Mouse (Mus musculus) spleen, postnatal 0 days (tissue): ENCODE measurements around the gene Kmt5c. TPM values are rescaled to one million over a fixed set of nuclear protein-coding genes. Genes with fewer than 3 reads are reported as not detected.

Experiments used
- polyA plus RNA-seq: library from polyadenylated mRNA; unstranded; fragments of >200 nt; fragmentation: Nextera tagmentation; extraction: Ambion mirVana; gene quantifications from 2 replicates; pipeline ENCODE4 v1.2.1, GENCODE M21; 2015

Kmt5c gene
- 65.7 and 81.8 TPM in 2 replicates for polyA plus RNA-seq

DNA sequence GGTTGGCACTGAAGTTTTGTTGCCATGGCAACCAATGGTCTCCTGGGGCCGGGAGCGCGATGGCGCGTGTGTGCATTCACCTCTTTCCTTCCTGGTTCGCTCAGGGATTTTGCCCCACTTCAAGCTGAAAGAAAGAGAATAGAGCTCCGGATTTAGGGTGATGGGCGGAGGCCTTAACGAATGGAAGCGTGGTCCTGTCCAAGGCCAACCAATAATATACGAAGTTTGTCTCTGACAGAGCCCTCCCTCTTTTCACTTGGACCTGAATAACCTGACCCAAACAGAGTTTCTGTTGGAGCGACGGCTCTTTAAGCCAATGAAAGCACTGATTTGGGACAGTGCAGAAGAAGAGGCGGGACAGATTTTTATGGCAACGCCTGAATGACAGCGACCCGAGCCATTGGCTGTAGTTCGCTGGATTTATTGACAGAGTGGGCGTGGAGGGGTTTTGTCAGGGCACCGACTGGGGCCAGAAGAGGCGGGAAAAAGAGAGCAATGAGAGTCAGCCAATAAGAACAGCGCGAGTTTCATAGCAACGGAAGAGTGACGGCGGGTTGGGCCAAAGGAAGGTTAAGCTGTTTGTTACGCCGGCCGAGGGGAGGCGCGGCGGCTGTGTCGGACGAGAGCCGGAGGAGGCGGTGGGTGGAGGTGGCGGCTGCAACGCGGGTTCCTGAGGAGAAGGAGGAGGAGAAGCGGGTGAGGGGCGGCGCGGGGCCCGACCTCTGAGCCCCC, at the start of gene Kmt5c:
TSS of gene Kmt5c (plus strand) at position 572 of the 732 bp plus-strand sequence.

DNA sequence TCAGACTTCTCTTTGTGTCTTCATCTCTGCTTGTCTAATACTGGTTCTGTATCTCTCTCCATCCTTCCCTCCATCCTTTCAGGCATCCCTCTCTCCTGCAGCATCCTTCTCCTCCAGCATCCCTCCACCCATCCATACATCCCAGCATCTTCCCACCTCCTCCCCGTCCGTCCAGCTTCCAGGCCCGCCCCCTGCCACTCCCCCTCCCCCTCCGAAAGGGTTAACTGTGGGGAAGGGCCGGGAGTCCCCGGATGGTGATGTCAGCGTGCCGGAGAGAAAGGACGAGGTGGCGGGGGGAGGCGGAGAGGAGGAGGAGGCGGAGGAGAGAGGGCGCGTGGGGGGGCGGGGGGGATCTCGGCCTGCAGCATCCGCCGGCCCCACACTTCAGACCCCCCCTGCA, 49.5 kb upstream of the Kmt5c start, which contains the start of gene Brsk1:
TSS of gene Brsk1 (plus strand) at position 218 of the 400 bp plus-strand sequence.

DNA sequence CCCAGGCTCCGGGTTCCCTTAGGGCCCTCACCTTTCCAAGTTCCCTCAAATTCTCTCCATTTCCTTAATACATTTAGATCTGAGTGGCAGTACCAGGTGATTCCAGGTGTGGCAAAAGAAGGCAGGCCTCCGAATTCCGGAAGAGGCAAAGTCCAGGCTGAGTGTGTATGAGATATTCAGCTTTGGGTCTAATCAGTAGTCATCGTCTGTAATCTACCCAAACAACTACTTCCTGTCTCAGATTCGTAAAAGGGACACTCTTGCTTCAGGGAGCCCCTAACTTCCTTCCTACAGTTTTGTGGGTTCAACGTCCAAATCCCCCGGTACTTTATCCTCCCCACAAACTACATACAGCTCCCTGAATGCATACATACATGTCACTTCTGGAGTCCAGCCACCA, 14.7 kb upstream of the Kmt5c start, which contains the start of gene Tmem150b:
TSS of gene Tmem150b (minus strand) at position 81 of the 400 bp plus-strand sequence.

DNA sequence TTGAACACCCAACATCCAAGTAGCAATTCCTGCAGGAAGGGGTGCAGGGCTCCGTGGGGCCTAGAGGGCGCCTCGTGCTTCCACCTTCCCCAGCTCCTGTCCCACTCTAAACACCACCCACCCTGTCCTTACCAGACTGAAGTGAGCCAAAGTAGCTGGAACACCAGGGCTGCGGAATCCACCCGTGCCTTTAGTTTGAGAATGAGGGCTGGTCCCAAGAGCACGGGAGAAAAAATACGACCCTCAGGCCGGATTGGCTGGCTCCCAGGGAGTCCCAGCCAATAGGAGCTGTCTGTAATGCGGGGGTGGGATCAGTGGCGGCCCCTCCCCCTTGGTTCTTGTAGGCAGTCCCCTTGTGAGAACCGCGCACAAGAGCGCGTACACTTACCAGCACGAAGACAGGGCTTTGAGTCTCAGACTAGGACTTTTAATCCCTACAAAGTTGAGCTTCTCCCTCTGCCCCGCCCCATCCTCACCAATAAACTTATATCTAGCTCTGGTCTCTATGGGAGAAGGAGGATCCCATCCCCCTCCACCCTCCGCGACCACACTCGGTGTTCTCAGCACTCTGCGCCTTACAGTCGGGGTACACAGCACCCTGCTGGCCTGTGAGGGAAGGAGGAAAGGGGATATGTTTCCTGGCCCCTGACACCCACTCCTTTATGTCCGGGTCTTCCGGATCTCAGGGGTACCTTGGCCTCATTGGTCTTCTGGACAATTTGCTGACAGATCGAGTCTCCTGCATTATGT, 13.1 kb downstream of the Kmt5c start, which contains the start of gene Cox6b2:
TSS of gene Cox6b2 (minus strand) at position 274 of the 750 bp plus-strand sequence.

DNA sequence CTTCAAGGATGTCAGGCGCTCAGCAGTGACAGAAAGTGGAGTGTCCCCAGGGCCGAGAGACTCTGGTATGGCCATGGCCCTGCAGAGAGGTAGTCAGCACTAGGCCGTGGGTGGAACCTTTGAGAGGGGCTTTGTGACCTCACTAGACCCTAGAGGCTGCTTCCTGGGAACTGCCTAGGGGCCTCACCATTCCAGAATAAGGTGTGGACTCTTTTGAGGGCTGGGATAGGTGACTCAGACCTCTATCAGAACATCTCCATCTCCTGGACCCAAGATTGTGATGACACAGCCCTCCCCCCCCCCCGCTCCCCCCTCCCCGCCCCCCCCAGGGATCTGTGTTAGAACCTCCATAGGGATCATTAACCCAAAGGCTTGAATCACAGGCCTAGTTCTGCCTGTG, 31.3 kb downstream of the Kmt5c start, which contains the start of gene Fam71e2:
TSS of gene Fam71e2 (minus strand) at position 101 of the 400 bp plus-strand sequence.

DNA sequence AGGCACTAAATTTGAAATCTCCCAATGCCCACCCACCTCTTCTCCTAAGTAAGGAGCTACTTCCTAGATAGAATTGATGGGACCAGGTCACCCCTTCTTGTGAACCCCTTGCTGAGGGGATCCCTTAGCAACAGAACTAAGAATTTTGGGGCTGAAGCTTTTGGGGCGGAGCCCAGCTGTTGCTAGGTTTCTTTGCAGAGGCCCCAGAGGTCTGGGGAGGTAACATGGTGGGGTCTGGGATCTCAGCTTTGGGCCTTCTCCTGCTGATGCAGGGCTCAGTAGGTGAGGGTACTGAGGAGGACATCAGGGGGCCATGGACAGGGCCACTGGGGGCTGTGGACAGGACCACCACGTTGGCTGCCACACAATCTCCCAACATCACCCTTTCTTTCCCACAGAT, 42.8 kb downstream of the Kmt5c start, which contains the start of the genes Il11 and Tmem190:
TSS of gene Il11 (minus strand) at position 101 of the 400 bp plus-strand sequence.
TSS of gene Tmem190 (plus strand) at position 179 of the 400 bp plus-strand sequence.

DNA sequence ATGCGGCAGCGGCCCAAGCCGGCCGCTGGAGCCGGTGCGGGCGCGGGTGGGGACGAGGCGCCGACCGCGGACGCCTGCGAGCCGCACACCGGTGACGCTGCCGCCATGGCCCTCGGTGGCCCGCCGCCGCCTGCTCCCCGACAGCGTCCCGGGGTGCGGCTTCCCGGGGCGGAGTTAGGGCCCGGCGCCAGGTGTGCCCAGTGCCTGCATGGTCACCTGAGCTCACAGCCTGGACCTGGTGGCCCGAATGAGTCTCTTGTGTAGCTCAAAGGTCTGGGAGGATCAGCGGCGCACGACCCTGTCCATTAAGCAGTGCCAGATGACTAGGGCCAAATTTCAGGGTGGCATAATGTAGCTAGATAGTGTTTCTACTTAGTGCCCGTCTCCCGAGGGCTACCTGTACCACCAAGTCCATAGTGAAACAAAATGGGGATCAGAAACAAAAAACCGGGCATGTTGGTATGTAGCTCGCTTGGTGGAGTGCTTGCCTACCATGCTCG, 49.6 kb downstream of the Kmt5c start, which contains the start of gene Tmem238:
TSS of gene Tmem238 (minus strand) at position 221 of the 500 bp plus-strand sequence.

DNA sequence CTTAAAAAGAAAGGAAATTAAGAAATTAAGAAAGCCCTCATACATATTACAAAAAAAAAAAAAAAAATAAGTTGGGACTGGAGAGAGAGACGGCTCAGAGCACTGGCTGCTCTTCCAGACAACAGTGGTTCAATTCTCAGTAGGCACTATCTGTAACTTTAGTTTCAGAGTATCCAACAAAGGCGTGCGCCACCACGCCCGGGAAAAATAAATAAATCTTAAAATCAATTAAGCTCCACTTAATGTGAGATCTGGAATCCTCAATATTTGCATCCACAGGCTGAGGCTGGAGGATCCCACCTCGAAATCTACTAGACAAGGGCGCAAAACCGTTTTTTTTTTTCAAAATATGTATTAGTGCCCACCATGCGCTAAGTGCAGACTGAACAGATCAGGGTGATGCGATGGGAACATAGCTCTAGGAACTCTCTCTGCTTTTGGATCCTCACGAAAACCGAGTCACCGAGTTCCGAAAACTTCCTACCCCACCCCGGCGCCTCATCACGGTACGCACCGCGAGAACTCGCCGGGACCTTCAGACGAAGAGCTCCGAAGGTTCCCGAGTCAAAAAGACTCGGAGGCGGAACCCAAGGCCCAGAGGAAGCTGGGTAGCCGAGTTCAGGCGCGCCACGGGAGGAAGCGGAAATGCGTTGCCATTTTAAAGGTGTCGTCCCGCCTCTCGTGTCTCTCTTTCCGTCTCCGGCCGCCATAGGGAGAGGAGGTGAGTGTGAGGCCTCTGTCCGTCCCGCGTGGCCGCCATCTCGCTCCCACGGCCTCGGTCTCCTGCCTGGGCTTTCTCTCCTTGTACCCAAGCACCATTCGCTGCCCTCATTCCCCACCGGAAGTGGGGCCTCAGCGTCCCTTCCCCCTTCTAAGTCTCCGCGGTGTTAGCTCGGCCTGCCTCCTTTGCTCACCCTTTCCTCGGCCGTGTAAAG, 52.6 kb downstream of the Kmt5c start, which contains the start of gene Rpl28:
TSS of gene Rpl28 (plus strand) at position 597 of the 935 bp plus-strand sequence.

Other genes with a start within 250 kb of the Kmt5c start
- 34.4 and 38.5 TPM in 2 replicates for gene Ppp1r12c, start 238.4 kb upstream of the Kmt5c start, polyA plus RNA-seq
- 8.4 and 12.2 TPM in 2 replicates for gene Tnnt1, start 223.7 kb upstream of the Kmt5c start, polyA plus RNA-seq
- gene Tnni3, start 215.9 kb upstream of the Kmt5c start, polyA plus RNA-seq: 2.8 and 3.6 TPM in 2 replicates
- 0.29 and 0.36 TPM in 2 replicates for gene Dnaaf3, start 207.7 kb upstream of the Kmt5c start, polyA plus RNA-seq
- gene Syt5, start 192.6 kb upstream of the Kmt5c start, polyA plus RNA-seq: 0.66 and 1.0 TPM in 2 replicates
- gene Ptprh, start 136.1 kb upstream of the Kmt5c start, polyA plus RNA-seq: not detected in 2 replicates
- 12.8 and 16.5 TPM in 2 replicates for gene Tmem86b, start 108.7 kb upstream of the Kmt5c start, polyA plus RNA-seq
- gene Ppp6r1, start 81.1 kb upstream of the Kmt5c start, polyA plus RNA-seq: 9.6 and 9.8 TPM in 2 replicates
- gene Hspbp1, start 55.0 kb upstream of the Kmt5c start, polyA plus RNA-seq: 62.4 and 63.5 TPM in 2 replicates
- 0.45 and 0.54 TPM in 2 replicates for gene Brsk1, start 49.5 kb upstream of the Kmt5c start, polyA plus RNA-seq
- 0.69 and 0.80 TPM in 2 replicates for gene Tmem150b, start 14.9 kb upstream of the Kmt5c start, polyA plus RNA-seq
- gene Cox6b2, start 13.0 kb downstream of the Kmt5c start, polyA plus RNA-seq: 157 and 188 TPM in 2 replicates
- not detected in 2 replicates for gene Fam71e2, start 31.2 kb downstream of the Kmt5c start, polyA plus RNA-seq
- 0.12 and 0.15 TPM in 2 replicates for gene Il11, start 42.7 kb downstream of the Kmt5c start, polyA plus RNA-seq
- gene Tmem190, start 42.8 kb downstream of the Kmt5c start, polyA plus RNA-seq: not detected in 2 replicates
- gene Tmem238, start 49.5 kb downstream of the Kmt5c start, polyA plus RNA-seq: 22.1 and 25.2 TPM in 2 replicates
- gene Rpl28, start 52.8 kb downstream of the Kmt5c start, polyA plus RNA-seq: 423 and 433 TPM in 2 replicates
- gene Ube2s, start 72.5 kb downstream of the Kmt5c start, polyA plus RNA-seq: 251 and 289 TPM in 2 replicates
- gene Shisa7, start 104.6 kb downstream of the Kmt5c start, polyA plus RNA-seq: 0.04 TPM in 1 of 2 replicates, not detected in the other
- gene Isoc2b, start 130.1 kb downstream of the Kmt5c start, polyA plus RNA-seq: 3.9 and 4.3 TPM in 2 replicates
- 0.66 and 0.74 TPM in 2 replicates for gene Isoc2a, start 137.0 kb downstream of the Kmt5c start, polyA plus RNA-seq
- gene Gm36210, start 166.4 kb downstream of the Kmt5c start, polyA plus RNA-seq: not detected in 2 replicates
- gene Zfp628, start 175.1 kb downstream of the Kmt5c start, polyA plus RNA-seq: 2.2 and 2.6 TPM in 2 replicates
- 0.62 and 0.71 TPM in 2 replicates for gene Nat14, start 181.9 kb downstream of the Kmt5c start, polyA plus RNA-seq
- gene Ssc5d, start 185.7 kb downstream of the Kmt5c start, polyA plus RNA-seq: 0.30 and 0.31 TPM in 2 replicates
- gene Sbk2, start 224.3 kb downstream of the Kmt5c start, polyA plus RNA-seq: not detected in 2 replicates
- gene Sbk3, start 231.1 kb downstream of the Kmt5c start, polyA plus RNA-seq: not detected in 2 replicates